Comparison of ENCODE assay signal across 8 mouse cellular contexts in the genomic region with DNA sequence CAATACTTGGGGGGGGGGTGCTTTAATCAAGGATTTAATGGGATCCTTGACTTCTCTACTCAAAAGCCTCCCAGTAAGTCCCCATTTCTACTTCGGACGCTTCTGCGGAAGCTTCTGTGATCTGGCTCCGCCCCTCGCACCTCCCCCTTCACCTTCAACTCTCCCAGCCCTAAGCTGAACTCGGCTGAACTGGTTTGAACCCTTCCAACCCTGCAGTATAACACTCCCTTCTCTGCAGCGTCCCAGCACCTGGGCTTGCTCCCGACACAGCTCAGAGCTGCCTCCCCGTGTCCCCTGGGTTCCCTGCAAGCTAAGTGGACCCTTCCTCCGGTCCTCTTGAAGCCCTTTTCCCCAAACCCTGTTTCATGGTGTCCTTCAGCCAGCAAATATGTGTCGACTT.
DNase-seq lines count a peak whose midpoint lies in the region; ATAC-seq lines count a peak whose summit lies in the region.

No protein-coding gene starts in this region.

- ATAC-seq in forebrain, embryonic 13.5 days = no peak
- peak; percentile 76 to 79 for ATAC-seq in hematopoietic stem cell, adult 5-6 weeks (replicated peaks in 1 of 2; ENCODE audit: insufficient read depth in 1 of 2, low FRiP score in 2 of 2, low TSS enrichment in 1 of 2, low read depth in 1 of 2, poor library complexity in 2 of 2, severe bottlenecking in 2 of 2)
- no peak for ATAC-seq in limb, embryonic 11.5 days (ENCODE audit: insufficient number of reproducible peaks, low FRiP score, low TSS enrichment, low read depth)
- ATAC-seq in midbrain, embryonic 13.5 days = no peak

- peaks cover 9% of the 10 kb centered on the region; the same call in 1 of the 2 replicates for H3K27me3 ChIP-seq in forebrain, embryonic 13.5 days
- no peaks in the 10 kb centered on the region for H3K27me3 ChIP-seq in limb, embryonic 11.5 days (ENCODE audit: control insufficient read depth, insufficient read depth, low read length)
- H3K27me3 ChIP-seq in midbrain, embryonic 13.5 days = 0 out of 2 replicates have a peak, but pooled peaks cover 8% of the 10 kb centered on the region

- no peak overlapping the region for H3K4me3 ChIP-seq in forebrain, embryonic 13.5 days
- H3K4me3 ChIP-seq in limb, embryonic 11.5 days (ENCODE audit: low read depth, low read length) = no peak overlapping the region
- H3K4me3 ChIP-seq in midbrain, embryonic 13.5 days (replicated peaks) = no peak overlapping the region

- H3K9me3 ChIP-seq in forebrain, embryonic 13.5 days (replicated peaks) = no peaks in the 10 kb centered on the region
- H3K9me3 ChIP-seq in limb, embryonic 11.5 days (ENCODE audit: control insufficient read depth, low read length) = no peaks in the 10 kb centered on the region
- H3K9me3 ChIP-seq in midbrain, embryonic 13.5 days = no peaks in the 10 kb centered on the region; the same call in 1 of the 2 replicates

- no peaks in the 10 kb centered on the region for H3K36me3 ChIP-seq in forebrain, embryonic 13.5 days (ENCODE audit: poor library complexity, severe bottlenecking)
- no peaks in the 10 kb centered on the region for H3K36me3 ChIP-seq in limb, embryonic 11.5 days (ENCODE audit: control insufficient read depth, insufficient read depth, low read length)
- H3K36me3 ChIP-seq in midbrain, embryonic 13.5 days = no peaks in the 10 kb centered on the region

- H3K27ac ChIP-seq in forebrain, embryonic 13.5 days = no peak overlapping the region
- no peak overlapping the region for H3K27ac ChIP-seq in limb, embryonic 11.5 days (replicated peaks; ENCODE audit: low read depth, low read length)
- no peak overlapping the region for H3K27ac ChIP-seq in midbrain, embryonic 13.5 days

- 7% methylated on average over 11 of the region's 11 CpGs for WGBS in forebrain, embryonic 13.5 days
- 3% methylated on average over 11 of the region's 11 CpGs for WGBS in limb, embryonic 11.5 days
- 8% methylated on average over 11 of the region's 11 CpGs for WGBS in midbrain, embryonic 13.5 days

- H3K9ac ChIP-seq in forebrain, embryonic 13.5 days = no peak overlapping the region
- no peak overlapping the region for H3K9ac ChIP-seq in limb, embryonic 11.5 days (ENCODE audit: low read length)
- no peak overlapping the region for H3K9ac ChIP-seq in midbrain, embryonic 13.5 days (replicated peaks)

- peaks cover 5% of the 10 kb centered on the region; the same call in 1 of the 2 replicates for H3K4me1 ChIP-seq in forebrain, embryonic 13.5 days
- H3K4me1 ChIP-seq in limb, embryonic 11.5 days (ENCODE audit: control insufficient read depth, insufficient read depth, low read length) = no peaks in the 10 kb centered on the region
- H3K4me1 ChIP-seq in midbrain, embryonic 13.5 days (replicated peaks) = peaks cover 10% of the 10 kb centered on the region; the same call in 1 of the 2 replicates

- peak overlapping the region; percentile 23 for H3K4me2 ChIP-seq in forebrain, embryonic 13.5 days
- peak overlapping the region; percentile 13; the same call in 1 of the 2 replicates for H3K4me2 ChIP-seq in limb, embryonic 11.5 days (ENCODE audit: low read depth, severe bottlenecking)
- peak overlapping the region; percentile 19 for H3K4me2 ChIP-seq in midbrain, embryonic 13.5 days (replicated peaks)

- peak; percentile 65 for DNase-seq in CD4-positive helper T cell, adult 2 months (ENCODE audit: low read depth, low spot score)
- DNase-seq in adrenal gland, adult 18-20 months (ENCODE audit: low spot score in 2 of 2) = peak; percentile 56 to 69
- DNase-seq in limb, embryonic 11.5 days (ENCODE audit: low spot score) = peak; percentile 51
- peak; percentile 57 for DNase-seq in testis, postnatal 14 days (ENCODE audit: low spot score)
- no peak for DNase-seq in left cerebral cortex, adult 9 months (ENCODE audit: low spot score in 2 of 2)

Comparison
In these comparisons a context has a peak if more than half of its experiments do, and no peak if none do; other contexts are left out.
1. DNase-seq: peak in CD4-positive helper T cell, adult 2 months (single experiment), adrenal gland, adult 18-20 months (2 of 2), limb, embryonic 11.5 days (single experiment) and testis, postnatal 14 days (single experiment); none in left cerebral cortex, adult 9 months (0 of 2).
2. ATAC-seq: peak in hematopoietic stem cell, adult 5-6 weeks (2 of 2); none in forebrain, embryonic 13.5 days (single experiment), limb, embryonic 11.5 days (single experiment) and midbrain, embryonic 13.5 days (single experiment).
3. Peak in every context shown above with its lines, with median percentiles within 50 percentile points of each other: H3K4me2 ChIP-seq.